Mouse (Mus musculus) liver, postnatal 0 days (tissue): ENCODE data around the gene Emc1. TPM values are rescaled to one million over a fixed set of nuclear protein-coding genes. Genes with fewer than 3 reads are reported as not detected.

Experiments used
- ATAC-seq: fragments of 200-750 bp; cut with Nextera tagmentation; 2 replicates; pipeline ENCODE4 v1.8.0; 2017; ENCODE audit warnings: mild to moderate bottlenecking, moderate library complexity
- DNase-seq: peaks from one replicate; pipeline ENCODE4 v3.0.0-alpha.2; 2016
- H3K27ac ChIP-seq: fragments of 300-500 bp; sonication (generic); 2 replicates; pipeline ENCODE4 v1.5.1; 2014; ENCODE audit warnings: antibody characterized with exemption, moderate library complexity, mild to moderate bottlenecking, low read depth
- H3K27me3 ChIP-seq: fragments of 300-500 bp; sonication (generic); 2 replicates; pipeline ENCODE4 v1.6.1; 2014; ENCODE audit warnings: low read length, control low read depth, mixed read lengths; ENCODE audit not compliant: insufficient read depth
- H3K36me3 ChIP-seq: fragments of 300-500 bp; sonication (generic); replicated peaks from 2 replicates; pipeline ENCODE4 v1.6.1; 2014; ENCODE audit warnings: mild to moderate bottlenecking, control low read depth, low read length, moderate library complexity, mixed read lengths; ENCODE audit not compliant: insufficient read depth
- H3K4me1 ChIP-seq: fragments of 300-500 bp; sonication (generic); 2 replicates; pipeline ENCODE4 v1.6.1; 2014; ENCODE audit warnings: antibody characterized with exemption, mild to moderate bottlenecking, control low read depth; ENCODE audit not compliant: insufficient read depth
- H3K4me2 ChIP-seq: fragments of 300-500 bp; sonication (generic); 2 replicates; pipeline ENCODE4 v1.6.1; 2014; ENCODE audit warnings: low read depth, mild to moderate bottlenecking, low read length, moderate library complexity, mixed read lengths
- H3K4me3 ChIP-seq: fragments of 300-500 bp; sonication (generic); 2 replicates; pipeline ENCODE4 v1.5.1; 2014; ENCODE audit warnings: low read depth, low read length
- H3K9ac ChIP-seq: fragments of 300-500 bp; sonication (generic); replicated peaks from 2 replicates; pipeline ENCODE4 v1.6.1; 2014; ENCODE audit warnings: mild to moderate bottlenecking, moderate library complexity
- H3K9me3 ChIP-seq: fragments of 300-500 bp; sonication (generic); 2 replicates; pipeline ENCODE4 v1.6.1; 2016; ENCODE audit warnings: mild to moderate bottlenecking, control low read depth, low read length, mixed read lengths
- CTCF ChIP-seq: sonication (generic); IDR thresholded peaks from 2 replicates; pipeline ENCODE4 v1.5.1; 2016; ENCODE audit warnings: antibody characterized with exemption, low read depth
- EP300 ChIP-seq: IDR thresholded peaks from 2 replicates; pipeline ENCODE4 v1.6.1; 2016; ENCODE audit warnings: antibody characterized with exemption, low read depth, mild to moderate bottlenecking
- whole genome bisulfite sequencing: fragments of 180-500 bp; shearing (Covaris S2); extraction: QIAGEN DNeasy Blood & Tissue Kit; methylation state at CpG from one replicate; pipeline ENCODE4 v1.1.7; 2014; ENCODE audit not compliant: insufficient replicate concordance; 5-methylcytosine and 5-hydroxymethylcytosine counted together
- polyA plus RNA-seq: library from polyadenylated mRNA; unstranded; fragments of >200 nt; fragmentation: Nextera tagmentation; extraction: Ambion mirVana; gene quantifications from 2 replicates; pipeline ENCODE4 v1.2.1, GENCODE M21; 2015

Emc1 gene
- polyA plus RNA-seq, 1 experiment from 2014 or later: 8.2 TPM

DNA sequence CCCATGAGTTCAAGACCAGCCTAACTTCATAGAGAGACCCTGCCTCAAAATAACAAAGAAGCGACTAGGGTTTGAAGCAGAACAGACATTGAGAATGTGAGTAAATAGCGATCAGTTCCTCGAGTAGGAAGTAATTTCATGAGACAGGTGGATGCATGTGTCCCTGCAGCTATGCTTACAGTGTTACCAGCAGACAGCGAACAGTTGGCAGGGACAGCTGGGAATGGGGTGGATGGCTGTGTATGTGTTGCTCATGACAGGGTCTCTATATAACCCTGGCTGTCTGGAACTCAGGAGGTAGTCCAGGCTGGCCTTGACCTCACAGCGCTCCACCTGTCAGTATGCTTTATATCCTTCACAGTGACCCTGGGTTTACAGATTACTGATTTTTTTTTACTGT lies 15.7 kb downstream of the Emc1 start:
- no peak overlapping the region for H3K9ac ChIP-seq
- H3K36me3 ChIP-seq: peaks cover 82% of the 10 kb centered on the region
- H3K4me2 ChIP-seq: no peak overlapping the region
- WGBS: 89% methylated on average over 5 of the region's 5 CpGs
- no peak for ATAC-seq
- H3K4me3 ChIP-seq: no peak overlapping the region
- no peak overlapping the region for H3K27ac ChIP-seq
- H3K27me3 ChIP-seq: no peaks in the 10 kb centered on the region
- H3K4me1 ChIP-seq: no peaks in the 10 kb centered on the region
- no peak for TF ChIP-seq CTCF
- TF ChIP-seq EP300: no peak
- H3K9me3 ChIP-seq: no peaks in the 10 kb centered on the region
- no peak for DNase-seq

DNA sequence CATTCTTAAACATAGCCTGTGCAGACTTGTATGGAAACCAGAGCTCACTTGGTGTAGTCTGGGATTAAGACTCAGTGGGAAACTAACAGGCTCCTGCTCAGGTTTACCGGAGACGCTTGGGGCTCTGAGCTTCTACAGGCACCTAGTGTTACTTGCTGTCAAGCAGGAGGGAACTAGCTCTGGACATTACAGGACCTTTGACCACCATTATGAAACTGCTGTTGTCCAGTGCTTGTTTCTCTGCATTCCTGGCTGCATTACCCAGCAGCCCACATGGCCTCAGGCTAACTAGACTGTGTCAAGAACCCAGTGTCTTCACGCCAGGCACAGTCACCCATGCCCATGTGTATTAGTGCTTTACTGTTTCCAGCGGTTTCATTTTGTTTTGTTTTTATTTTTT lies 20.7 kb downstream of the Emc1 start:
- Histone ChIP-seq H3K36me3 (peaks cover 60% of the 10 kb centered on the region), H3K9me3 (no peaks in the 10 kb centered on the region), H3K4me2 (no peak overlapping the region), H3K27ac (peak overlapping the region; percentile 69), H3K9ac (no peak overlapping the region), H3K27me3 (no peaks in the 10 kb centered on the region), H3K4me1 (no peaks in the 10 kb centered on the region), H3K4me3 (no peak overlapping the region)
- TF ChIP-seq EP300 (no peak), CTCF (no peak)
- no peak for DNase-seq
- WGBS: 65% methylated on average over 4 of the region's 4 CpGs
- ATAC-seq: peak; percentile 92

DNA sequence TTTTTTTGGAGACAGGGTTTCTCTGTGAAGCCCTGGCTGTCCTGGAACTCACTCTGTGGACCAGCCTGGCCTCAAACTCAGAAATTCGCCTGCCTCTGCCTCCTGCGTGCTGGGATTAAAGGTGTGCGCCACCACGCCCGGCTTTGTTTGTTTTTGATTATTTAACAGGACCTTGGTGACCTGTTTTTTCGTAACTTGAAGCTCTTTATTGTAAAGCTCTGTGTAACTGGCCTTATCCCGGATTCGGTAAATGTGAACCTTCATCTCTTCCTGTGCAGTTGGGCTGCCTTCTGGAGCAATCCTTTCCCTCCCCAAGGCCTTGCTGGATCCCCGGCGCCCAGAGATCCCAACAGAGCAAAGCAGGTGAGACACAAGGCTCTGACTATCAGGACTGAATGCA lies 21.1 kb downstream of the Emc1 start:
- Histone ChIP-seq H3K36me3 (peaks cover 58% of the 10 kb centered on the region), H3K9ac (no peak overlapping the region), H3K4me1 (no peaks in the 10 kb centered on the region), H3K27ac (peak overlapping the region; percentile 69), H3K4me2 (no peak overlapping the region), H3K27me3 (no peaks in the 10 kb centered on the region), H3K9me3 (no peaks in the 10 kb centered on the region), H3K4me3 (no peak overlapping the region)
- 69% methylated on average over 10 of the region's 10 CpGs for WGBS
- DNase-seq (no peak), ATAC-seq (peak; percentile 56)
- TF ChIP-seq CTCF (no peak), EP300 (no peak)

DNA sequence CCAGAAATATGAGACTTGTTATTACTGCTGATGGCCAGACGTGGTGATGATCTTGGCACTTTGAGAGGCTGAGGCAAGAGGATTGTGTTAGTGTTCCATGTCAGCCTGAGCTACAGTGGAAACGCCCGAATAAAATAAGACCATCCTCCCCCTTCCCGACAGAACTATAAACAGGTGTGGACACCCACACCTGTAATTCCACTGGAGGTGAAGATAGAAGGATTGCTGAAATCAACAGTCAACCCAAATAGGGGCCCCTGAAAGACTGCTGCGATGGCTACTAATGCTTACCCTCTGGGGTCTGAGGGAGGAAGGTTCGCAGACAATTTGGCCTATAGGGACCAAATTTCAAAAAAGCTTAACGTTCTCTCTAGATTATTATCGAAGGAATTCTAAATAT lies 27.3 kb downstream of the Emc1 start:
- WGBS: 13% methylated on average over 8 of the region's 8 CpGs
- Histone ChIP-seq H3K4me2 (peak overlapping the region; percentile 93), H3K27me3 (no peaks in the 10 kb centered on the region), H3K4me3 (peak overlapping the region; percentile 100), H3K27ac (peak overlapping the region; percentile 87), H3K4me1 (peaks cover 22% of the 10 kb centered on the region), H3K9me3 (no peaks in the 10 kb centered on the region), H3K36me3 (peaks cover 21% of the 10 kb centered on the region), H3K9ac (peak overlapping the region; percentile 88)
- no peak for DNase-seq
- no peak for ATAC-seq
- no peak for TF ChIP-seq EP300
- no peak for TF ChIP-seq CTCF

DNA sequence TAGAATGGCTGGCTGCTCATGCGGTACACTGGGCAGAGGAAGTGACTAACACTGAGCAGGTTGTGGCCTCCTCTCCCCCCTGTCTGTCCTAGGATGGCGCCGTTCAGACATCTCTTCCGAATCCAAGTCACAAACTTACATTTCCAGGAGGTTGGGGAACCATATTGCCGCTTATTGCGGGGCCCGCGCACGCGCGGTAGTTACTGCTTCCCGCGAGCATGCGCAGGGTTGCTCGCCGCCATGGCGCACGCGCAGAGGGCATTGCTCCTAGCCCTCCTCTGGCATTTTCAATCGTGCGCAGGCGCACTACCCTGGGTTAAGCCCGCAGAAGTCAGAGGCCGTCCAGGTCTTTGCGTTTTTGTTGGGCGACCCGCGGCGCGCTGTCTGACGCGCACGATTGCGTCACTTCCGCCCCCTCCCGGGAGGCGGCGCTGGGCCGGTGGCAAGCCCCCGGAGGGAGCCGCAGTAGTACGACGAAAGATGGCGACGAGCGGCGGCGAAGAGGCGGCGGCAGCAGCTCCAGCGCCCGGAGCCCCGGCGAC lies 27.9 kb downstream of the Emc1 start:
- Histone ChIP-seq H3K27ac (peak overlapping the region; percentile 97), H3K4me1 (peaks cover 27% of the 10 kb centered on the region), H3K4me2 (peak overlapping the region; percentile 93), H3K36me3 (peaks cover 16% of the 10 kb centered on the region), H3K9ac (peak overlapping the region; percentile 91), H3K9me3 (no peaks in the 10 kb centered on the region), H3K4me3 (peak overlapping the region; percentile 100), H3K27me3 (no peaks in the 10 kb centered on the region)
- peak; percentile 94 for ATAC-seq
- WGBS: 4% methylated on average over 49 of the region's 54 CpGs
- DNase-seq: peak; percentile 100
- TF ChIP-seq EP300 (no peak), CTCF (peak; percentile 32; the same call in 1 of the 2 replicates)

DNA sequence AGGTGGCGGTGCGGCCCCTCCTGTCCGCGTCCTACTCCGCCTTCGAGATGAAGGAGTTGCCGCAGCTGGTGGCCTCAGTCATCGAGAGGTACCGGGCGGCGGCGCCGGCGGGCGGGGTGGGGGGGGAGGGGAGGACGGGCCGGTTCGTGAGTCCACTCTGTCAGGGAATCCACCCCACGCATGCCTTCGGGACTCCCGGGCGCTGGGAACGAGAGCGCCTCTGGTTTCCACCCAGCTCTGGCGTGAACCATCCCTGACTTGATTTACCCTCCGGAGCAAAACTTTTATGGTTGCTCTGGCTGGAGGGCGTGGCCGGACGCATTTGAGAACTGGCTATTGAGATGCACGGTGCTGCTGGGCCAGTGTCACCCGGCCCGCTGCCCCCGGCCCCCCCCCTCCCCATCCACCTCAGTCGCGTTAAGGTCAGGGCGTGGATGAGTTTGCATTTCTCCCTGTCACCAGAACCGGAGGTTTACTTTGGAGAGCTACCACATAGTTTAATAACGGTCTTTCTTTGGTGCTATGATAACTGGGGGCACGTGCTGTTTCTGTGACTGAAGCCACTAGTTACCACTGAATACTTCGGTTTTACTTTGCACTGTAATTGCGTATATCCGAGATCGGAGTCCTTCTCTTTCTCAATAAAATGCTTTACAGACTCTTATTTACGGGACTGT lies 28.5 kb downstream of the Emc1 start:
- Histone ChIP-seq H3K9ac (peak overlapping the region; percentile 91), H3K36me3 (peaks cover 10% of the 10 kb centered on the region), H3K4me3 (peak overlapping the region; percentile 100), H3K9me3 (no peaks in the 10 kb centered on the region), H3K27ac (peak overlapping the region; percentile 97), H3K4me2 (peak overlapping the region; percentile 66), H3K4me1 (peaks cover 27% of the 10 kb centered on the region), H3K27me3 (no peaks in the 10 kb centered on the region)
- TF ChIP-seq EP300 (no peak), CTCF (no peak)
- ATAC-seq (peak; percentile 58), DNase-seq (peak; percentile 74)
- 2% methylated on average over 33 of the region's 44 CpGs for whole genome bisulfite sequencing

DNA sequence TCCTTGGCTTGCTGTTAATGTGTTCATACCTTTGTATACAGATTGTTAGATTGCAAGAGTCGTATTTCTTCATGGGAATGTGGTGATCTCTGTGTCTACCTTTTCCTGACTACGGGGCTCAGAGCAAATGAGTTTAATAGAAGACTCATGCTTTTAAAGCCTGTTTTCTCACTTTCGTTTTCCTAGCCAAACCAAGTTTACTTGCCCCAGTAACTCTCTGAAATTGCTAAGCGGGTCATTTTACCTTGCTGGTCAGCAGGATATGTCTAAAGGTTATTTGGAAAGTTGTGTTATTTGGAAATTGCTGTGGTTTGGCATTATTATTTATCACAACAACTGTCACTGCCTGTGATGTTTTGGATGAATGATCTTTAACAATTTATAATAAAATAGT lies 29.1 kb downstream of the Emc1 start:
- ATAC-seq (no peak), DNase-seq (no peak)
- peak overlapping the region; percentile 66 for H3K4me2 ChIP-seq
- peak overlapping the region; percentile 100 for H3K4me3 ChIP-seq
- TF ChIP-seq CTCF (no peak), EP300 (no peak)
- H3K4me1 ChIP-seq: peaks cover 28% of the 10 kb centered on the region
- peak overlapping the region; percentile 97 for H3K27ac ChIP-seq
- 15% methylated on average over 4 of the region's 4 CpGs for WGBS
- no peaks in the 10 kb centered on the region for H3K9me3 ChIP-seq
- peaks cover 10% of the 10 kb centered on the region for H3K36me3 ChIP-seq
- no peaks in the 10 kb centered on the region for H3K27me3 ChIP-seq
- H3K9ac ChIP-seq: peak overlapping the region; percentile 91
